Mouse (Mus musculus) embryonic facial prominence, embryonic 11.5 days (tissue): ENCODE measurements around the gene Ptprd. TPM values are rescaled to one million over a fixed set of nuclear protein-coding genes. Genes with fewer than 3 reads are reported as not detected.

Experiments used
- ATAC-seq: fragments of 200-750 bp; cut with Nextera tagmentation; replicated peaks from 2 replicates; pipeline ENCODE4 v1.8.0; 2017; ENCODE audit warnings: low read depth; ENCODE audit not compliant: insufficient number of reproducible peaks, low FRiP score, low TSS enrichment
- DNase-seq: peaks from one replicate; pipeline ENCODE4 v3.0.0-alpha.2; 2015; ENCODE audit warnings: low spot score
- H3K27ac ChIP-seq: fragments of 300-500 bp; sonication (generic); replicated peaks from 2 replicates; pipeline ENCODE4 v1.5.1; 2014; ENCODE audit warnings: mild to moderate bottlenecking, low read depth, low read length, control low read depth
- H3K27me3 ChIP-seq: fragments of 300-500 bp; sonication (generic); 2 replicates; pipeline ENCODE4 v1.6.1; 2014; ENCODE audit warnings: mild to moderate bottlenecking, low read length, moderate library complexity, mixed read lengths; ENCODE audit not compliant: control insufficient read depth, insufficient read depth
- H3K36me3 ChIP-seq: fragments of 300-500 bp; sonication (generic); replicated peaks from 2 replicates; pipeline ENCODE4 v1.6.1; 2014; ENCODE audit warnings: low read depth, mild to moderate bottlenecking, low read length, moderate library complexity, mixed read lengths; ENCODE audit not compliant: control insufficient read depth, insufficient read depth
- H3K4me1 ChIP-seq: fragments of 300-500 bp; sonication (generic); 2 replicates; pipeline ENCODE4 v1.6.1; 2014; ENCODE audit warnings: low read length, mixed read lengths; ENCODE audit not compliant: control insufficient read depth, insufficient read depth
- H3K4me2 ChIP-seq: fragments of 300-500 bp; sonication (generic); 2 replicates; pipeline ENCODE4 v1.6.1; 2014; ENCODE audit warnings: low read depth, mild to moderate bottlenecking, control low read depth, low read length, moderate library complexity
- H3K4me3 ChIP-seq: fragments of 300-500 bp; sonication (generic); 2 replicates; pipeline ENCODE4 v1.5.1; 2014; ENCODE audit warnings: low read depth, low read length, control low read depth
- H3K9ac ChIP-seq: fragments of 300-500 bp; sonication (generic); replicated peaks from 2 replicates; pipeline ENCODE4 v1.6.1; 2014; ENCODE audit warnings: mild to moderate bottlenecking, control low read depth, low read length
- H3K9me3 ChIP-seq: fragments of 300-500 bp; sonication (generic); replicated peaks from 2 replicates; pipeline ENCODE4 v1.6.1; 2016; ENCODE audit warnings: mild to moderate bottlenecking, low read length, inconsistent platforms, mixed read lengths; ENCODE audit not compliant: control insufficient read depth
- WGBS: fragments of 180-500 bp; shearing (Covaris S2); extraction: QIAGEN DNeasy Blood & Tissue Kit; methylation state at CpG from one replicate; pipeline ENCODE4 v1.1.7; 2014; 5-methylcytosine and 5-hydroxymethylcytosine counted together
- polyA plus RNA-seq: library from polyadenylated mRNA; unstranded; fragments of >200 nt; fragmentation: Nextera tagmentation; extraction: Ambion mirVana; gene quantifications from 2 replicates; pipeline ENCODE4 v1.2.1, GENCODE M21; 2014

Gene Ptprd
- polyA plus RNA-seq, 1 experiment from 2014 or later: 19.9 TPM

GRCm38 (mm10) chr4:75969961-75970360, 2241.8 kb downstream of the Ptprd start:
- no peak overlapping the region for H3K9ac ChIP-seq
- no peak overlapping the region for H3K27ac ChIP-seq
- no peaks in the 10 kb centered on the region for H3K9me3 ChIP-seq
- no peaks in the 10 kb centered on the region for H3K27me3 ChIP-seq
- no peaks in the 10 kb centered on the region for H3K36me3 ChIP-seq
- H3K4me3 ChIP-seq: no peak overlapping the region
- no peak for DNase-seq
- H3K4me1 ChIP-seq: no peaks in the 10 kb centered on the region
- WGBS: 82% methylated on average over 2 of the region's 2 CpGs
- no peak overlapping the region for H3K4me2 ChIP-seq
- ATAC-seq: no peak

GRCm38 (mm10) chr4:75968618-75969017, 2243.1 kb downstream of the Ptprd start:
- Histone ChIP-seq H3K9me3 (no peaks in the 10 kb centered on the region), H3K27me3 (no peaks in the 10 kb centered on the region), H3K4me1 (no peaks in the 10 kb centered on the region), H3K4me3 (no peak overlapping the region), H3K36me3 (no peaks in the 10 kb centered on the region), H3K9ac (no peak overlapping the region), H3K4me2 (no peak overlapping the region), H3K27ac (no peak overlapping the region)
- 77% methylated on average over 2 of the region's 2 CpGs for WGBS
- ATAC-seq: no peak
- DNase-seq: no peak

- no peak overlapping the region for H3K27ac ChIP-seq
- WGBS: 88% methylated on average over 3 of the region's 3 CpGs
- no peak for ATAC-seq
These were observed 2246.0 kb downstream of the Ptprd start for GRCm38 (mm10) chr4:75965810-75966209.

GRCm38 (mm10) chr4:75962916-75963315, 2248.8 kb downstream of the Ptprd start:
- Histone ChIP-seq H3K4me2 (no peak overlapping the region), H3K4me1 (no peaks in the 10 kb centered on the region), H3K27ac (no peak overlapping the region), H3K9ac (no peak overlapping the region), H3K9me3 (no peaks in the 10 kb centered on the region), H3K27me3 (no peaks in the 10 kb centered on the region), H3K4me3 (no peak overlapping the region), H3K36me3 (no peaks in the 10 kb centered on the region)
- DNase-seq: no peak
- no peak for ATAC-seq
- 86% methylated on average over 2 of the region's 2 CpGs for WGBS

More at GRCm38 (mm10) chr4:75965810-75966209, 2246.0 kb downstream of the Ptprd start:
- H3K9me3 ChIP-seq: no peaks in the 10 kb centered on the region
- no peaks in the 10 kb centered on the region for H3K27me3 ChIP-seq
- no peak overlapping the region for H3K4me3 ChIP-seq
- DNase-seq: no peak
- no peak overlapping the region for H3K9ac ChIP-seq
- H3K36me3 ChIP-seq: no peaks in the 10 kb centered on the region
- no peak overlapping the region for H3K4me2 ChIP-seq
- H3K4me1 ChIP-seq: no peaks in the 10 kb centered on the region

GRCm38 (mm10) chr4:75961865-75962264, 2249.9 kb downstream of the Ptprd start:
- no peak for DNase-seq
- H3K4me3 ChIP-seq: no peak overlapping the region
- H3K9ac ChIP-seq: no peak overlapping the region
- 64% methylated on average over 2 of the region's 2 CpGs for WGBS
- no peak for ATAC-seq
- no peak overlapping the region for H3K4me2 ChIP-seq
- no peaks in the 10 kb centered on the region for H3K9me3 ChIP-seq
- no peaks in the 10 kb centered on the region for H3K27me3 ChIP-seq
- H3K27ac ChIP-seq: no peak overlapping the region
- H3K4me1 ChIP-seq: no peaks in the 10 kb centered on the region
- H3K36me3 ChIP-seq: no peaks in the 10 kb centered on the region

- no peak overlapping the region for H3K27ac ChIP-seq
- H3K4me1 ChIP-seq: no peaks in the 10 kb centered on the region
- DNase-seq (no peak), ATAC-seq (no peak)
- H3K4me3 ChIP-seq: no peak overlapping the region
- H3K9ac ChIP-seq: no peak overlapping the region
- H3K4me2 ChIP-seq: no peak overlapping the region
- no peaks in the 10 kb centered on the region for H3K36me3 ChIP-seq
- H3K27me3 ChIP-seq: no peaks in the 10 kb centered on the region
- no peaks in the 10 kb centered on the region for H3K9me3 ChIP-seq
- 81% methylated on average over 6 of the region's 6 CpGs for WGBS
These were observed 2258.3 kb downstream of the Ptprd start for GRCm38 (mm10) chr4:75953349-75954060.

- Histone ChIP-seq H3K36me3 (no peaks in the 10 kb centered on the region), H3K27ac (no peak overlapping the region), H3K4me3 (no peak overlapping the region), H3K9ac (no peak overlapping the region), H3K9me3 (no peaks in the 10 kb centered on the region), H3K4me1 (no peaks in the 10 kb centered on the region), H3K27me3 (no peaks in the 10 kb centered on the region), H3K4me2 (no peak overlapping the region)
- ATAC-seq (no peak), DNase-seq (no peak)
- WGBS: 89% methylated on average over 4 of the region's 4 CpGs
These were observed 2261.2 kb downstream of the Ptprd start for GRCm38 (mm10) chr4:75950582-75950981.

- H3K27ac ChIP-seq: no peak overlapping the region
- H3K9ac ChIP-seq: no peak overlapping the region
- 50% methylated on average over 4 of the region's 4 CpGs for WGBS
- no peaks in the 10 kb centered on the region for H3K27me3 ChIP-seq
- H3K4me2 ChIP-seq: no peak overlapping the region
- H3K36me3 ChIP-seq: no peaks in the 10 kb centered on the region
- no peak for DNase-seq
- no peak for ATAC-seq
- H3K9me3 ChIP-seq: no peaks in the 10 kb centered on the region
- H3K4me1 ChIP-seq: no peaks in the 10 kb centered on the region
- no peak overlapping the region for H3K4me3 ChIP-seq
These were observed 2316.9 kb downstream of the Ptprd start for GRCm38 (mm10) chr4:75894871-75895270.
